Mouse (Mus musculus) spleen, adult 10 weeks (tissue): ENCODE data around the gene Fyn. TPM values are rescaled to one million over a fixed set of nuclear protein-coding genes. Genes with fewer than 3 reads are reported as not detected.

Experiments used
- polyA plus RNA-seq: library from polyadenylated mRNA; stranded (reverse); fragments of 350-450 nt; fragmentation: Illumina TruSeq; extraction: RNeasy Lipid Tissue Mini Kit (QIAGEN cat#74804); gene quantifications from one replicate; pipeline ENCODE4 v1.2.3, GENCODE M21; 2015; ENCODE audit warnings: low replicate concordance; ENCODE audit not compliant: insufficient read depth

Fyn gene
- polyA plus RNA-seq: 91.1 TPM

DNA sequence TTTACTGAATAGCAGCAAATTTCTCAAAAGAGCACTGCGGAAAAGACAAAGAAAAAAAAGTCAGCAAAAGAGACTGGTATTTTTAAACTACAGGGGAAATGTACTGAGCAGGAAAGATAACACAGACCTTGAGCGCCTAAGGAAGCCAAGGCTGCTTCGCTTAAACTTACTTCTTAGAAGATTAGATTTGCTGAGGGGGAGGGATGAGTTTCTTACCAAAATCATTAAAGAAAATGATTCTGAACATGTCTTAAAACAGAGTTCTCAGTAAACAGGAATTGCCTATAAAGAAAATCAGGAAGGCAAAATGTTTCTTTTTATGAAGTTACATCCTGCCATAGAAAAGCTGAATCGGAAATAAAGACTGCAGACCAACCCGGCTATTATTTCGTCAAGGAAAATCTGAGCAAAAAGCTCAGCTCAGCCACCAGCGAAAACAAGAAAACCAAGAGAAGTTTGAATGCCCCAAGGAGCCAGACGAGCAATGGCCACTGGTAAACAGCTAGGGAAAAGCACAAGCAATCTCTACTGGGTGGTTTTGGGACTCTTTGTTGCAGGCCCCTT is at the start of gene Fyn:
TSS of gene Fyn (plus strand) at position 284 of the 564 bp plus-strand sequence.

DNA sequence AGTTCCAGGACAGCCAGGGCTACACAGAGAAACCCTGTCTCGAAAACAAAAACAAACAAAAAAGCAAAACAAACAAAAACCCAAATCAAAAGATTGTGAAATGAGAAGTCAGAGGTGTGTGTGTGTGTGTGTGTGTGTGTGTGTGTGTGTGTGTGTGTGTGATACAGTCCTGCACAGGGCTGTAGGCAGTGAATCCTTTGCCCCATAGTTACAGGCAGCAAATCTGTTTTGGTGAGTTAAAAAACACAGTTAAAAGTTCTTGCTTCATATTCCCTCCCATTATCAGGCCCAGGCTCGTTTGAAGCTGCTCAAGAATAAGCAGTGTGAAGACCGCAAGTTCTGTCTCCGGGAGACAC is 244.0 kb downstream of the Fyn start, which contains the start of gene Traf3ip2:
TSS of gene Traf3ip2 (plus strand) at position 302 of the 356 bp plus-strand sequence.

Other genes starting within 250 kb of the Fyn start
- 2.5 TPM for gene Fam229b, start 234.9 kb upstream of the Fyn start, polyA plus RNA-seq
- gene Tube1, start 234.9 kb upstream of the Fyn start, polyA plus RNA-seq: 4.8 TPM
- gene Ccn6, start 205.1 kb upstream of the Fyn start, polyA plus RNA-seq: not detected
- gene Traf3ip2, start 244.1 kb downstream of the Fyn start, polyA plus RNA-seq: 41.2 TPM